Mouse (Mus musculus): ENCODE measurements at regions not wholly inside any gene's neighbourhood (a gene's known extent, or its start where the extent isn't known, plus 50 kb on each side); places are given as distances from the start of the nearest gene placed in this dataset.
A peak's percentile ranks its signal among the peaks of the same experiment; 100 is the strongest.

DNA sequence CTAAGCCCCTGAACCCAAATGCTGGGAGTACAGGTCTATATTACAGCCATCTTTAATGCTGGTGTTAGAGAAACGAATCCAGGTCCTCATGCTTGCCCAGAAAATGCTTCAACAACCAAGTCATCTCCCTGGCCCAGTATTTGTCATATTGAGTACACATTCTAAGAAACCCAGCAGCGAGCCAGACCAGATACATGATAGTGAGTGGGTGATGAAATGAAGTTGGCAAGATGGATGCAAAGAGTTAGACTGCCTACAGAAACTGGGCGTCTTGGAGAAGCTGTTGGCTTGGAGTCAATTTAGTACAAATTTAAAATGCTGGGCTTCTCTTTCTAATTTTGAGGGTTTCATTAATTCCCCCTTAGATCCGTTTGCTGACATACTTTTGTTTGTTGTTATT lies 203.1 kb upstream of the Pdzrn3 start:
- DNase-seq, result peak; percentile 46

DNA sequence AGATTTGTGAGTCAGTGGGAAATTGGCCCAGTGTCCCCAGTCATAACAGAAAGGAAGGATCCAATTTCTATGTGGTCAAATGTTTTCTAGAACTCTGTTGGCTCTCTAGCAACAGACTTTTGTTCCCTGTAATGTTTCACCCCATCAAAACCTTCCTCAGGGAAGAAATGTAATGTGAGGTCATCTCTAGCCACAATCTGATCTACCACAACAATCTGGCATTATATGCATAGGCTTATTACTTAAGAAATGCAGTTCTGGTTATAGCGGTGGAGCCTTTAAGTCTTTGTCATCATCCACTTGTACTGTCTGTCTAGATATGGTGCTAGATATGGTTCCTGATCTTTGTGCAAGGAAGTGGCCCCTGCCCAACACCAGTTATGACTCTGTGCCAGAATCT lies 178.4 kb upstream of the Pdzrn3 start:
- no peak for DNase-seq

DNA sequence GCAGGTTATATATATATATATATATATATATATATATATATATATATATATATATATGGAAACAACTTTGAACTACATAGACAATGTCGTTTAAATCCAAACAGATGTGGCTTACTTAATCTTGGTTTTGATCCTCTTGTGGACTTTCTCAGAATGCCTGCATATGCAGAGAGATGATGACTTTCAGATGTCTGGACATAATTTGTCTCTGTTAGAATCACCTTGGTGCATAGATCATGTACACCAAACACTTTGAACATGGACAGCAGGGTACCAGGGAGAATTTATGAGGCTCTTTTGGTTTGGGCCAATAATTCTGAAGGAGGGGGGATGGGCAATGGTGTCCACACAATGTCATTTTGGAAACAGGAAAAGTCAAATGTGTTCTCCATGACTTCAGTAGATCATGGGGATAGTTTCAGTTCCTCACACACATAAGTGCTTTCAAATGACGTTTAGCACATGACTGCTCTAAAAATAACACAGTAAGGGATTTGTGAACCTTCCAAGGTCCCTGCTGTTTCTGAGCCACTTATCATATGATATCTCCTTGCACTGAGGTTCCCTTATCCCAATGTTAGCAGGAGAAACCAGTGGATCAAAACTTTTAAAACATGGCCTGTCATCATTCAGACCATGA lies 177.4 kb upstream of the Pdzrn3 start:
- DNase-seq, result no peak

- DNase-seq, result peak; percentile 68
Observed at GRCm38 (mm10) chr6:101550501-101551268, 173.0 kb upstream of the Pdzrn3 start.

DNA sequence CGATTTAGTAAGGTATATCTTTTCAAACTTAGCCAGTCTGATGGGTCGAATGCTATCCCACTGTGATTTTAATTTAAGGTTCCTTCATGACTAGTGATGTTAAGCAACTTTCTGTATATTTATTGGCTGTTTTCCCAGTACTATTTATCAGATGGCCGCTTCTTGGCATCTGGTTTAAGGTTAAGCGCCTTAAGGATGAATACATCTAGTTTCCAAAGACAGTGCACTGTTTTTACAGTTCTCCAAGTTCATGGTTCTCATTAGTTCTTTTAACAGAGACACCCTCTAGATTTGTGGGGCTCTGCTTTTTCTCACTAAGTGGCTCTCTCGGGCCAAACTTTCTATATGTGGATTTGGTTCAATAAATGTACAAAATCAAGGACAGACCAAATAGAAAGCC lies 159.9 kb upstream of the Pdzrn3 start:
- DNase-seq, result no peak

DNA sequence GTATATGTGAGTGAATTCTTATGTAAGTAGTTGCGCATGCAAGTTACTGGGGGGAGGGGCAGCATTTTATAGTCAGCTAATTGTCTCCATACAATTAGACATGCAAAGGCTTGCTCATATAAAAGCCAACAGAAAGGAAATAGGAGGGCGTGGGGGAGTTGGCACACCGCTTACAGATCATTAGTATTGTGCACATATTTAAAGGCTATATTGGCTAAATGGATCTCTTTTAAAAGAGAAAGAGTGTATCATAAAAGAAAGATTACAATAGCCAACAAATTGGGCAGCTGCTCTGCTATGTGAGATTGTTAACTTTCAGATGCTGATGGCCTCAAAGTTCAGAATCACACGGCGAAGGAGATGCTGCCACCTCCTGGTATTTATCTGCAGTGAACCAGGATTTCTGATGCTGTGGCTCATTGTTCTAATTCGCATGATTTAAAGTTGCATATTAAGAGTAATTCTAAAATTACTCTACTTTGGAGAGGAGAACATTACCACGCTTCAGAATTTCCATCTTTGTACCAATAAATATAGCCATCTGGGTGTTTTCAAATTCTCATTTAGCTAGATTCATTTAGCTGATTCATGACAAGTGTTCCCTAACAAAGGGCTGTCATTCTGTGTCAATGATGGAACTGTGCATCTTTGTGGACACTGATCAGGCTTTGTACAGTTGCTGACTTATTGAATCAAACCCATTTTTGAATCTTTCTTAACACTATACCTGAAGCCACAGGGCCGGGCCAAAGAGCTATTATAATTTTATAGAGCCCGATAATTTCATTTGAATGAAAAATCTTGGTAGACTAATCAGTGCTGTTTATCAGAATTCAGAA lies 156.7 kb upstream of the Pdzrn3 start:
- peak; percentile 55 for DNase-seq

GRCm38 (mm10) chr6:101532436-101532835 lies 154.7 kb upstream of the Pdzrn3 start:
- peak; percentile 37 for DNase-seq

DNA sequence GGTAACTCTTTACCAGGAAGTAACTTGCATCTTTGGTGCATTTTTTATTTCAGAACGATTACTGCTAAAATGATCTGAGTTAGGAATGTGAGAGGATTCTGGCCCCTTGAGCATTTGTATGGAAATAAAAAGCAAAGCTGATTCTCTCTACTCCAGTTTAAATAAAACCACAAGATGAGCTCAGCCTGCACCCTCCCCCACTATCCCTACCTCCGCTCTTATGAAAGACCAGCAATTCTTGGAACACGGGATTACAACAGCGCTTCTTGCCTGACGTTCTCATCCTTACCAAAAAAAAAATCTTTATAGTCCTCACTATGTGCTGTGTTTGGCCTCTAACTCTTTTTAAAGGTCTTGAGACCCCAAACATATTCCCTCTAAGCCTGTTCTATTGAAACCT lies 154.2 kb upstream of the Pdzrn3 start:
- DNase-seq, result peak; percentile 48

- DNase-seq, result no peak
Observed at GRCm38 (mm10) chr6:101525129-101525528, 147.4 kb upstream of the Pdzrn3 start.

DNA sequence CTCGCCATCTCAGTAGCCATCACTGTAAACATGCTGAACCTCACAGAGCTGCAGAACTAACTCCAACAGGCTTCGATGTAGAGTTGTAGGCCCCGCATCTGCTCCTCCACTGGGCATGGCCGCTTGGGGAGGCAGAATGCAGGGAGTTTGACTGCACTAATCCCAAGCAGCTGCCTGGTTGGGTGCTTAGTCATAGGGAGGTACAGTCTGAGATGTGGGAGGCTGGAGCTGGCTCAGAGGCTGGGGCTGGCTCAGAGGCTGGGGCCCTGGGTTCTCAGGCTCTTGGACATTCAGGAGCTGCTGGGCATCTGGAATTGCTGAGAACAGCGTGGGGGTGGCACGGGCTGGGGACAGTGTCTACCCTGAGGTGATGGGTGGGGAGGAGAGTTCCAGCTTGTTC lies 143.6 kb upstream of the Pdzrn3 start:
- peak; percentile 57 for DNase-seq

DNA sequence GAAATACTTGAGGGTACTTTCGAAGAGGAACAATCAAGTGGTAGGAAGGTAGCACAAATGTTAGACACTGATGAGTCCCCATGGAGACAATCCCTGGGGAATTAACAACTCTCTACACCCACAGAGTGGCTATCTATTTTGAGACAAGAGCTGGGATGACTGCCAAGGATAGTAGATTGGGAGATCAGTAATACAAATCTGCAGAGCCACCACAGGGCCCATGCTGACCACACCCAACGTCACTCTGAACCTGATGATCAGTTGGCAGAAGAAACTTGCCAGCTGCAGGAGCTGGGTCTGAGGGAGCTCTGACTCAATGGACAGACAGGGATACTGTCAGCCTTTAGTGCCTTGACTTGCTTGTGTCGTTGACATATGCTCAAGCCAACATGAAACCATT lies 143.1 kb upstream of the Pdzrn3 start:
- DNase-seq, result peak; percentile 57

DNA sequence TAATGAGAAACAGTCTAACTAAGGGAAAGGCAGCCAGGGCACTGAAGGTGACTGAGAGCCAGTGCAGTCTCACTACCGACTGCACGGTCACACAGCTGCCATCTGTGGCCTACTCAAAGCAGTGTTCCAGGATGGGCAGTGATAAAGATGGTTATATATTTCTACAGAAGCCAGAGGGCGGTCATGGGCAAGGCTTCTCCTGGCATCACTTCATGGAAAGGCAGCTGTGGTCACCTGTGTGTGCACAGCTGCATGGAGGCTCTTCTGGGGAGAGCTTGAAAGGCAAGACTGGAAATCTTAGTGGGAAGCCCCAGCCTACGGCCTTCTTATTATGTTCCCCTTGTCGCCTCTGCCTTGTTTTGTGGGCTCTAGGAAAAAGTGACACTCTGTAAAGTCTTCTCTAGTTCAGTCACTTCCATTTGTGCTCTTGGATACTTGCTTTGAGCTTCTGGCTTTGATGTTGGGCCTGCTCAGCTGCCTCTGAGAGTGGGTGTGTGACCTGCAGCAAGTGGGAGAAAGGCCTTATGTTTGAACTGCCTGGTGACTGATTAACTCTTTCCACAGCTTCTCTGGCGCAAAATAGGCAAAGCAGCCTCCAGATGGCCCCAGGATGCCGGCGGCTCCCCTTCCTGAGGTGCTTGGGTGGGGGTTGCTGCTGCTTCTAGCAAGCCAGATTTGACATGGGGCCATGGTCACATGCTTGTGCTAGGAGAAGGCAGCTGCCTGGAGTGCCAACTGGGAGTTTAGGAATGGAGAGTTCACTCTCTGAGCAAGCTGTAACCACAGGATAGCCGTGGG lies 141.4 kb upstream of the Pdzrn3 start:
- DNase-seq, result no peak

DNA sequence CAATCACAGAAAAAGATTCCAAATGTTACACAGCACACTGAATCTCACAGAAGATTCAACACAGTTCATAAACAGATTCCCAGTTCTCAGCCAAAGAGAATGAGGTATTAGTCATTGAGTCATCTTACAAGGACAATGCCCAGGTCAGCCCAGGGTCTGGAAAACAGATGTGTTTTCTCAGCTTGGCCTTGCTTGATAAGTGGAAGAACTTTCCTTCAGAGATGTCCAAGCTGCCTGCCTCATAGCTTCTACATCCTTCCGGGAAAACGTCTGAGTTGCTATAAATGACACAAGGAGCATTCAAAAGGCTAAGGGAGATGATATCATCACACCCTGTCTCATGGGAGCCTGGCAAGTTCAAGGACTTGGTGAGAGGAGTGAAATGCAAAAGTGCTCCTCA lies 139.9 kb upstream of the Pdzrn3 start:
- no peak for DNase-seq

DNA sequence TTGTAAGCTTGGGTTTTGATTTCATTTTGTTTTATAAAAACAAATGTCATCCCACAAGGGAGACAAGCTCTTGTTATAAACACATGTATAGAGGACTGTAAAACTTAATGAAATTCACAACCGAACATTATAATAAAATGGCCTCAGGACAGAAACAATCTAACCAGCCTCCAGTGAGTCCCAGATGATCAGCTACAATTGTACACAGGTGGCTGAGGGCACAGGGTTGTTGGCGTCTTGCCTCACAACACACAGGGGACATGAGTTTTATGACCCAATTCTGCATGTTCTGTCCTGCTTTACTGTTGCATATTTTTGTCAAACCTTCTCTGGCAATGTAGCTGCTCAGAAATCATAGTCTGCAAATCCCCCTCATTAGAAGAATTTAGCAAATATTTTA lies 136.0 kb upstream of the Pdzrn3 start:
- DNase-seq, result no peak

DNA sequence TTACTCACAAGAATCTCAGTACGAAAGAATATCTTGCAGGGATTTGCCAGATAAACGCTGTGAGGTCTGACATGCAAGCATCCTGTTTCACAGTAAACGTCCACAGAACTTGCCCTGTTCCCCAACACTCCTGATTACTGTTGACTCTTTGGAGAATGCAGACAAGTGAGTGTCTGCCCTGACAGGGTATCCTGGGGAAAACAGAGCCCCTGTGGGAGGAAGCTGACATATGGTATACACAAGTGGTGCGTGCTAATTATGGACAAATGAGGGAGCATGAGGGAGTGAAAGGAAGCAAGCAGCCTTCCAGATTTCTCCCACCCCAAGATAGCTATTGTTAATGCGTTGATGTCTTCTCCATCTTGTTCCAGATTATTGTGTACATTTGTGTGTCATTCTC lies 124.5 kb upstream of the Pdzrn3 start:
- peak; percentile 78 for DNase-seq

DNA sequence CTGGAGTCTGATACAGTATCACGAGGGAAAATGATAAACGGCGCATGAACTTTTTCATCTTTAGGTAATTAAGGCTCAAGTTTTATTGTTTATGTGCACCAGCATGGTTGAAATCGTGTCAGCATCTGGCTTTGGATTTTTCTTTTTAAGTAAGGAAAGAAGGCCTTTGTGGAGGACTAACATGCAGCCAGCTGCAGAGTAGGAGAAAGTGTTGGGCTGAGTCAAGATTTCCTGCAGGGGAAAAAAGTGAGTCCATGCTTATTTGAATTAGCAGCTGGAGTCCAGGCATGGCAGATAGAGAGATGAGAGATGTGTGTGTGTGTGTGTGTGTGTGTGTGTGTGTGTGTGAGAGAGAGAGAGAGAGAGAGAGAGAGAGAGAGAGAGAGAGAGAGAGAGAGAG lies 124.0 kb upstream of the Pdzrn3 start:
- DNase-seq, result peak; percentile 48

DNA sequence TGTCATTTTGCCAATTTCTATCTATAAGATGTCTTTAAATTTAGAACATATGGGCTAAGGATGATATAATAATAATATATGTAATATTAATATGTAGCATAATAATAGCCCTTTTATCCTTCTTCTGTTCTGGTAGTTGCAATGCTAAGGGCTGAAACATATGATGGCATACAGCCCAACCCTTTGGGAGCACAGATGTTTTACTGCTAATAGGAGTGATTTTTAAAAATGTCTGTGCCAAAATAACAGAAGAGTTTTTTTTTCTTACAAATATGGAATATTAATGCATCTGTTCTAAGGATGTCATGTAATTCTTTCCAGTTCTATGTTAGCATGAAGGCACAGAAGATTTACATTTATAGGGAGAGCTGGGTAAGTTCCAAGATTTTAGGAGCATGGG lies 122.5 kb upstream of the Pdzrn3 start:
- no peak for DNase-seq

DNA sequence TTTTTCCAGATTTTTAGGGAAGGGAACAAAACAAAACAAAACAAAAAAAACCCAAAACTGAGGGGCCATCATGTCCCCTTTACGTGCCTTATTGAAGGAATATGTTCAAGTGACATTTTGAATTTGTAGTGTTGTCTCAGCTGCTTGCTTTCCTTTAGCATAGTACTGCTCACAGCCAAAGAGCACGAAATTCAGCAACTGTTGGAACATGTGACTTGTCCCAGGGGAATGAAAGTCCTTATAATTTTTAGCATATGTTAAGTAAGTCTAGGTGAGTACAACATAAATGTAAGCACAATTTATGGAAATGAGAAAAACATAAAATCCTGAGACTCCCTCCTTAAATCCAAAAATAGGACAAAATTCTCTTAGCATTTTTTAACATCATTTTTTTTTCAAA lies 110.8 kb upstream of the Pdzrn3 start:
- no peak for DNase-seq

DNA sequence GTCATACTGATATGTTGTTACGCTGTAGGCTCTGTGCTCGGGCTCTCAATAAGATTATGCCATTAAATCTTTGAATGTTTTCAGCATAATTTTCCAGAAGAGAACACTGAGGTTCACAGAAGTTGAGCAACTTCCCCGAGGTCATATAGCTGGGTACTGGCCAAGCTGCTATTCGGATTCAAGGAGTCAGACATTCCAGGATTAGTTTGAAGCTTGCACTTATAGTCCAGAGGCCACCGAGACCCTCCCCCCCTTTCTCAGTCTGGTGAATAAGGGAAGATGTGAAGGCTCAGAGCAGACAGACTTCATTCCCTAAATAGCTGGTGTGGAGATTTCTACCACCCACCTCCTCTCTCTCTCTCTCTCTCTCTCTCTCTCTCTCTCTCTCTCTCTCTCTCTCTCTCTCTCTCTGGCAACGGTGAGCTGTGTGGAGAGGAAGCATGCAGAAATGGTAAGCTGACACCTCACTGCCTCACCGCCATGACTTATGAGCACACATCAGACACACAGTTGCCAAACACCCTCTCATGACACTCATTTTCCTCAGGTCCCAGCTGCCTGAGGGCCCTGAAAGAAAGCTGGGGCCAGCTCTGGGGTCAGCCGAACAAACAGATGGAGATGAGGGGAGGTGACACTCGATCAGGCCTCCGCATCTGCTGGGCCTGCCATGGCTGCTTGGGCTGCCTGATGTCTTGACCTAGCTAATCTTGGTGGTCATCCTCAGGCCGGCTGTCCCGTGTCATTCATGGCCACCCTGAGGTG lies 107.0 kb upstream of the Pdzrn3 start:
- DNase-seq, result peak; percentile 12

GRCm38 (mm10) chr6:101482635-101483465 lies 105.2 kb upstream of the Pdzrn3 start:
- peak; percentile 82 for DNase-seq

DNA sequence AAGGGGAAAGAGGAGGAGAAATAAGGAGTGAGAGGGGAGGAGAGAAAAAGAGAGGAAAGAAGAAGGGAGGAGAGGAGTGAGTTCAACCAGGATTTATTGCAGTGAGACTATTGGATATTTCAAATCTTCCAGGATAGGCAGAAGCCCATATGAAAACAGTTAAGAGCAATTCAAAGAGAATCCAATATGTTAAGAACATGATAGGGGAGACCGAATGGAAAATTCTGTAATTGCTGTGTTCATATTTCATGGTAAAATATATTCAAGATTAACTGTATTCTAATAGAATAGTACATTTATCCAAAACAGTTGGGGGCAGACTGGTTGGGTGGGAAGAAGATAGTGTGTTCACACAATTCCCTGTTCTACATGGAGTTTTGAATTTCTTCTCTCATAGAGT lies 96.3 kb upstream of the Pdzrn3 start:
- no peak for DNase-seq

Measured in right cerebral cortex, adult 18-20 months (tissue).